Mouse (Mus musculus) layer of hippocampus, postnatal 36 days (tissue): ENCODE data around the gene Olfr558. TPM values are rescaled to one million over a fixed set of nuclear protein-coding genes. Genes with fewer than 3 reads are reported as not detected.

Experiments used
- DNase-seq, 2 experiments: peaks; one replicate each; pipeline ENCODE4 v3.0.0; 2022
- total RNA-seq, 2 experiments: library from RNA; stranded (reverse); gene quantifications; 2 replicates each; pipeline ENCODE4 v1.2.3; 2021

Olfr558 gene
- under 1 TPM; 0.47 to 0.51 TPM for total RNA-seq

DNA sequence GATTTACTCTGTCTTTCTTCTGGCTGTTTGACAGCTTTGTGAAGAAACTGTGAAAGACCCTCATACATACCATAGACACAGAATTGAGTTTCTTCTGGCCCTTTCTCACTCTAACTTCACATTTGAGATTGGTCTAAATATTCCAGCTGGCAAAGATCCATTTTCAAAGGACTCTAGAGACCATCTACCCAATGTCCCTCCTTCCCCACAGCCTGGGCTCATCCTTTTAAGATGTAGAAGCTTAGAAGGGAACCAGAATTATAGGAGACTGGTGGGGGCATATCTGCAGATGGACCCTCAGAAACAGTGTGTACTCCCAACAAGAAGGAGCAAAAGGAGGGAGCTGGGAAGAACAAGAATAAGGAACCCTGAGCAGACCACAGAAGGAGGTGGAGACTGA is at the start of gene Olfr558:
TSS of gene Olfr558 (plus strand) at position 301 of the 400 bp plus-strand sequence.
- DNase-seq: no peak

- no peak for DNase-seq
Observed at GRCm38 (mm10) chr7:102658523-102658922, 43.5 kb upstream of the Olfr558 start, which contains the start of gene Olfr555. TSS of gene Olfr555 (plus strand) at chr7:102658823.

GRCm38 (mm10) chr7:102664599-102664998 is 37.4 kb upstream of the Olfr558 start, which contains the start of gene Olfr556:
TSS of gene Olfr556 (plus strand) at chr7:102664899.
- DNase-seq: no peak

DNA sequence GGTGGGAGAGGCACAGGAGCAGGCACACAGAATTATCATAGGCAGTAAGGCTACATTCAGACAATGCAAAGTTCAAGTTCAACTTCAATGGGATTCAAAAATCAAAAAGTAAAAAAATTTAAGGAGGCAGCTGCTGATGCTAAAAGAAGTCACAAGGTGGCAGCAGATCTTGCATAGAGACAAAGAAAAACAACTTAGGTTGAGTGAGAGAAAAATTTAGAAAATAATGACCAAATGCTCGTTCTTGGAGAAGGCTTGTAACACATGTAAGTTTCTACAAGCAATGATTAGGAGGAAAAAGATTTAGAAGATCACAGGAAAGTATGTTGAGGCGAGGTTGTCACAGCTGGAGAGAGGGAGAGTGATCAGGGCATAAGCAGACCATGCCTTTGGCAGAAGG is 36.6 kb upstream of the Olfr558 start:
- no peak for DNase-seq

GRCm38 (mm10) chr7:102676225-102676624 is 25.8 kb upstream of the Olfr558 start:
- DNase-seq: no peak

GRCm38 (mm10) chr7:102681916-102682315 is 20.1 kb upstream of the Olfr558 start:
- DNase-seq: no peak

GRCm38 (mm10) chr7:102686944-102687501 is 15.0 kb upstream of the Olfr558 start, which contains the start of gene Trim68:
TSS of gene Trim68 (minus strand) at chr7:102687327.
- DNase-seq: peak; percentile 84 to 87

DNA sequence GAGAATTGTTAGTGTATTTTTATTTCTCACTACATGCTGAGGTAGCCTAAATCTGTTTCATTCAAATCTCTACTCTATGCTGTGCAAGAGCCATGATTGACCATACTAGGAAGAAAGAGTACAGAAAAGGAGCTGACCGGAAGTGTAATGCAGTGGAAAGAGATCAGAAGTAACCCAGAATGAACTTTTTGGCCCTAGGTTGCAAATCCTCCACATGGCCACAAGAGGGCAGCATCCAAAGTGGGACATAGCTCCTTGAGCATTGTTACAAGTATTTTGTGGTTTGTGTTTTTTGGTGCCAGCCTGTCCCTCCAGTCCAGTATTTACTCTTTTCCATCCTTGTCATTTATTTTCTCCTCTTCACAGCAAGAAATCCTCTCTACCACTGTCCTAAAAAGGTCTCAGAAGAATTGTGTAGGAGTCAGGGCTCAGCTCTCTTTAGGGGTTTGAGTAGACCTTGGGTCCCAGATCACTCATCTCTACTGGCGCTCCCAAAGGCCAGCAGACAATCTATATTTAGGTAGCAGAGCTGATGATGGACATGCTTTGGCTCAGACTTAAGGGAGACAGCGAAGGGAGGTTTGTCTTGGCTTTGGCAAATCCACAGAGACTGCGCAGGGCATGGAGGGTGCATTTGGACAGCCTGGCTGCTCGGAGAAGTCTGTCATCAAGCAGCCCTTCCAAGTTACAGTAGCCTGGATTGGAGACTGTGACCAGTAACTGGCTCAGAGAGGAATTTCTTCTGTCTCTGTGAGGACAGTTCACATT is 6.5 kb upstream of the Olfr558 start, which contains the start of gene Olfr557:
TSS of gene Olfr557 (plus strand) at position 553 of the 768 bp plus-strand sequence.
- DNase-seq: peak in 1 of 2 experiments; percentile 3

GRCm38 (mm10) chr7:102698461-102698860 is 3.6 kb upstream of the Olfr558 start:
- DNase-seq: no peak

DNA sequence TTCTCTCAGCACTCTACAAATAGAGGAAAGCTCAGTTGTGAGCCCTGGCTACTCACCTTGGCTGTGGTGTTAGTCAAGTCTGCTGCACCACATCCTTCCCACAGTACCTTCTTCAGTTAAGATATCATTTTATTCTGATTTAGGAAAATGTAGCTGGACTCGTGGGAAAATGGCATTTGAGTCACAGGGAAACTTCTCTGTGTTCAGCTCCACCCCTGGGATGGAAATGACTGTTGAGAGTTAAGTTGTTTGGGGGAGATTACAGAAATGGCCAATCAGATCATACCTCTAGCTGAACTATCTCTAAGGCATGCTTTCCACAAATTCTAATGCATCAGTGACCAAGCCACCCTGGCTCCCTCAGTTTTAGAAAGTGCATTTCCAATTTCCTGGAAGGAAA is 17.0 kb downstream of the Olfr558 start, which contains the start of gene Olfr33:
TSS of gene Olfr33 (minus strand) at position 101 of the 400 bp plus-strand sequence.
- DNase-seq: no peak

DNA sequence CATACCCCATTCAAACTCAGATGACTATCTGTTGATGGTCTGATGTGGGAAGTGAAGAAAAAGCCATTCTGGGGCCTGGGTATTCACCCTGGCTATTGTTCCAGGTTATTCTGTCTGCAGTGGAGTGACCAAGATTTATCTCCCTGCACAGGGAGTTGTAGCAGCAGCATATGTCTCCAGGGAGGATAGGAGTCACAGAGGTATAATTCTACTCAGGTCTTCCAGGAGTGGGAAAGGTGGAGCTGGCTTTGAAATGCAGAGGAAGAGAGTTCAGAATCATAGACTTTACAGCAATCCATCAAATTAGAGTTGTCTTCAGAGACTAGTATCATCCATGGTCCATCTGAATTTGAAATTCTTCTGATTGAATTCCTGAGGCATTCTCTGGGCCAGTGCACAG is 25.4 kb downstream of the Olfr558 start, which contains the start of gene Olfr559:
TSS of gene Olfr559 (minus strand) at position 101 of the 400 bp plus-strand sequence.
- no peak for DNase-seq

- DNase-seq: no peak
Observed at GRCm38 (mm10) chr7:102733793-102734192, 31.8 kb downstream of the Olfr558 start.

- no peak for DNase-seq
Observed at GRCm38 (mm10) chr7:102737705-102738104, 35.7 kb downstream of the Olfr558 start.

- DNase-seq: no peak
Observed at GRCm38 (mm10) chr7:102752086-102752485, 50.1 kb downstream of the Olfr558 start.

- no peak for DNase-seq
Observed at GRCm38 (mm10) chr7:102759266-102759665, 57.3 kb downstream of the Olfr558 start, which contains the start of the genes Olfr560 and Olfr78. TSS of gene Olfr560 (minus strand) at chr7:102759366. TSS of gene Olfr78 (minus strand) at chr7:102759471.

Other genes starting within 250 kb of the Olfr558 start
- not detected for gene Olfr543, start 220.5 kb upstream of the Olfr558 start, total RNA-seq
- not detected for gene Olfr544, start 213.9 kb upstream of the Olfr558 start, total RNA-seq
- gene Olfr545, start 202.6 kb upstream of the Olfr558 start, total RNA-seq: not detected
- not detected for gene Olfr547, start 167.5 kb upstream of the Olfr558 start, total RNA-seq
- not detected for gene Olfr548-ps1, start 161.3 kb upstream of the Olfr558 start, total RNA-seq
- not detected for gene Olfr549, start 152.3 kb upstream of the Olfr558 start, total RNA-seq
- gene Trim21, start 136.7 kb upstream of the Olfr558 start, total RNA-seq: 1 to 10 TPM; 2.7 to 3.1 TPM
- gene Olfr550, start 130.8 kb upstream of the Olfr558 start, total RNA-seq: 1 to 10 TPM; 2.1 to 3.0 TPM
- gene Olfr551, start 110.3 kb upstream of the Olfr558 start, total RNA-seq: not detected
- gene Olfr552, start 104.4 kb upstream of the Olfr558 start, total RNA-seq: under 1 TPM in 1 of 2 experiments, not detected in 1; 0.15 TPM
- gene Olfr553, start 84.0 kb upstream of the Olfr558 start, total RNA-seq: not detected
- gene Olfr554, start 63.8 kb upstream of the Olfr558 start, total RNA-seq: not detected
- not detected for gene Olfr555, start 43.4 kb upstream of the Olfr558 start, total RNA-seq
- gene Olfr556, start 37.3 kb upstream of the Olfr558 start, total RNA-seq: under 1 TPM in 1 of 2 experiments, not detected in 1; 0.25 TPM
- gene Trim68, start 14.9 kb upstream of the Olfr558 start, total RNA-seq: 1 to 10 TPM; 7.1 to 8.4 TPM
- gene Olfr557, start 6.3 kb upstream of the Olfr558 start, total RNA-seq: under 1 TPM in 1 of 2 experiments, not detected in 1; 0.56 TPM
- not detected for gene Olfr33, start 16.9 kb downstream of the Olfr558 start, total RNA-seq
- not detected for gene Olfr559, start 25.3 kb downstream of the Olfr558 start, total RNA-seq
- gene Olfr560, start 57.2 kb downstream of the Olfr558 start, total RNA-seq: not detected
- gene Olfr78, start 57.3 kb downstream of the Olfr558 start, total RNA-seq: under 1 TPM; 0.17 to 0.30 TPM
- not detected for gene Olfr561, start 69.0 kb downstream of the Olfr558 start, total RNA-seq
- not detected for gene Olfr564, start 101.3 kb downstream of the Olfr558 start, total RNA-seq
- gene Olfr566, start 156.6 kb downstream of the Olfr558 start, total RNA-seq: not detected
- not detected for gene Olfr568, start 174.9 kb downstream of the Olfr558 start, total RNA-seq
- not detected for gene Olfr569, start 188.7 kb downstream of the Olfr558 start, total RNA-seq
- gene Olfr570, start 192.4 kb downstream of the Olfr558 start, total RNA-seq: not detected
- gene Olfr571, start 215.3 kb downstream of the Olfr558 start, total RNA-seq: not detected
- not detected for gene Olfr572, start 222.2 kb downstream of the Olfr558 start, total RNA-seq
- gene Olfr573-ps1, start 240.4 kb downstream of the Olfr558 start, total RNA-seq: not detected
- gene Olfr574, start 246.3 kb downstream of the Olfr558 start, total RNA-seq: not detected